Mouse (Mus musculus): ENCODE data around the gene Bcan.

Bcan gene

DNA sequence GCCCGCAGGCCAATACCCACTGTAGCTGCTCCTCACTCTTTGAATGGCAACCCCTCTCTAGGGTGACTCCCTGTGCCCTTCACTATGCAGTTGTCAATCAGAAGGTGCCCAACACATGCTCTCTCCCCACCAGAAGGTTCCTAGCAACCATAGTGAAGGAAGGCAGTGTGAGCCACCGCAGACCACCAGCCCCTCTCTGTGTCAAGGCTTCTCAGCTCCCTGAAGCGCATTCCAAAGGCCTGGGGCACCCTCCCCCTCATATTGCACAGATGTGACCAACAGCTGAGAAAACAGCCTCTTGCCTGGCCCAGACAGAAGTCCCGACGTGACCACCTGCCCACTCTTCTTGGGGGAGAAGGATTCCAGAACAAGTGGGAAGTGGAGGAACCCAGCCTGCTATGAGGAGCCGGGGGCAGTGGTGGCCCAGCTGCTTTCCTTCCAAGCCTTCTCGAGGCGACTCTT, 27.8 kb downstream of the Bcan start:
- no peak for DNase-seq (ENCODE audit: low read depth, low spot score)

DNA sequence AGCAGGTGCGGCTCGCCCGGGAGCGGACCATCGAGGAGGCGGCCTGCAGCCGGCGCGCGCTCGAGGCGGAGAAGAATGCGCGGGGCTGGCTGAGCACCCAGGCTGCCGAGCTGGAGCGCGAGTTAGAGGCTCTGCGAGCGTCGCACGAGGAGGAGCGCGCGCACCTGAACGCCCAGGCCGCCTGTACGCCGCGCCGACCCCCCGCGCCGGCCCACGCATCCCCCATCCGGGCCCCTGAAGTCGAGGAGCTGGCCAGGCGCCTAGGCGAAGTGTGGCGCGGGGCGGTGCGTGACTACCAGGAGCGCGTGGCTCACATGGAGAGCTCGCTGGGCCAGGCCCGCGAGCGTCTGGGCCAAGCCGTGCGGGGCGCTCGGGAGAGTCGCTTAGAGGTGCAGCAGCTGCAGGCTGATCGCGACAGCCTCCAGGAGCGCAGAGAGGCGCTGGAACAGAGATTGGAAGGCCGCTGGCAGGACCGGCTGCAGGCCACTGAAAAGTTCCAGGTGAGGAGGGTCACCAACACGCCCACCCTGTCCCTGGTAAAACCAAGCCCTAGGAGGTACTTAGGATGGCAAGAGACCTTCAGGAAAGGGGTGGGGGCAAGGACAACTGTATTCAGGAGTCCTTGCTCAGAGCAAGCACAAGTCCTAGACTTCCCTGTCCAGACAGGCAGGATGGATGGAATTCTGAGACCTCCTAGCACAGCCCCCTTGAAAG, 28.4 kb downstream of the Bcan start:
- DNase-seq (ENCODE audit: low read depth, low spot score) = no peak

DNA sequence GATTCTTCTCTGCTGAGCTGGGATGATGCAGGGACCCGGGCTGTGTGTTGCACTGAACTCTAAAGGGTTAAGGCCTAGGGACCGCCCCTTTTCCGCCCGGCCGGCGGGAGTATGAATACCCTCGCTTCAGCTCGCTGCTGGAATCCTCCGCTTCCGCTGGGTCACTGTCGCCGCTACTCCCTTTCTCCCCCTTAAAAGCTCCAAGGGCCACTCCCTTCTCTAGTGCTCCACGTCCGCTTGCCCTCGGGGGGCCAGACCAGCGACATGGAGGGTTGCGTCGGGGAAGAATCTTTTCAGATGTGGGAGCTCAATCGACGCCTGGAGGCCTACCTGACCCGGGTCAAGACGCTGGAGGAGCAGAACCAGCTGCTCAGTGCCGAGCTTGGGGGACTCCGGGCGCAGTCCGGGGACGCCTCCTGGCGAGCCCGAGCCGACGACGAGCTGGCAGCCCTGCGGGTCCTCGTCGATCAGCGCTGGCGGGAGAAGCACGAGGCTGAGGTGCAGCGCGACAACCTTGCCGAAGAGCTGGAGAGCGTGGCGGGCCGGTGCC, 29.0 kb downstream of the Bcan start, which contains the start of gene Nes:
Gene Nes, plus strand, starts transcription at position 140 of the 550 bp plus-strand sequence.
- no peak for DNase-seq (ENCODE audit: low read depth, low spot score)

DNA sequence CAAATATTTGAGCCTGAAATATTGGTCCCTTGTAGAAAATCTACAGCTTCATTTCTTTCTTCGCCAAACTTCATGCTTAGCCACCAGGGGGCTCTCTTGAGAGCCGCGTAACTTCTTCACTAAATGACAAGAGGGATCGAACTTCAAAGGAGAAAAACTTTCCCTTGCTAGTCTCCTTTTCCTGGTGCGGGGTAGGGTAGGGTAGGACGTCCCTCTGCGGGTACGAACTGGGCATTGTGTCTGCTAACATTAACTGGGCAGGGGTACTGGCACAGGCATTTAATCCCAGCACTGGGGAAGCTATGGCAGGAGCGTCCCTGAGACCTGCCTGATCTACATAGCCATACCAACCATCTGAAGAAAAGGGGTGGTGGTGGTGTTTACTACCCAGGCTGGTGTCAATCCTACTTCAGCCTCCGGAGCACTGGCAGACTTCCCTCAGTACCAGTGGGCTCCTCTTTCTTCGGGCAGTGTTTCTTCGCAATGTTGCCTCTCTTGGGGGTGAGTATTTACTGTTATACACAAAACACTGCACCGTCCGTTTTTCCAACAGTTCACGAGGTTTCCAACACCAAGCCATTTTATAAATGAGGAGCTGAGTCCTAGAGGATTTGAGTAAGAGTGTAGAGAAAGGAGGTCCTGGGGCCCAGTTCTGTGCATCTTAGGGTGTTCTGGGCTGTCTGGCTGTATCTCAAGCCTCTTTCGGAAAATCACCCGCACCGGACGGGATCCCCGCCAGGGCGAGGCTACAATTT, 29.7 kb downstream of the Bcan start:
- DNase-seq (ENCODE audit: low read depth, low spot score) = no peak

DNA sequence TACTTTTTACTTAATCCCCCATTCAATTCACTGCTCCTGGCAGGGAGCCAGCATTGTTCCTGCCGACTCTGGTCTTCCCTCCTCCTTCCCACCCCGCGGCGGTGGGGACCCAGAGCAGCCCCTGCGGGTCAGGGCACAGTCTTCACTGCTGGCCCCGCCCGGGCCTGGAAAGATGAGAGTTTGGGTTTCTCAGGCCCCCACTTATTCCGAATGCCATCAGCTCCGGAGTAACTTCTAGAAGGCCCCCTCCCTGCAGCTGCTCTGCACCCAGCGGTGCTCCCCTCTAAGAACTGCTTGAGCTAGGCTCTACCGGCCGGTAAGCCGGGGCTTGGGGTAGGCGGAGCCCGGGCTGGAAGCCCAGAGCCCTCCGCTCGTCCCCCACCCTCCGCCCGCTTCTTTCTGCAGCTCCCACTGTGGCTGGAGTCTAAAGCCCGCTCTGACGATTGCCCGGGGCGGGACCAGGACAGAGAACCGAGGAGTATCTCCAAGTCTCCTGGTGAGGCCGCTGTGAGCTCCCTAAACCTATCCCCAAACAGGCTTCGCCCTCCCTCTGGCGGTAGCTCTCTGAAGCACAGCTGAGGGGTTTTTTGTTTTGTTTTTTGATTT, 39.3 kb downstream of the Bcan start:
- DNase-seq (ENCODE audit: low read depth, low spot score) = no peak

DNA sequence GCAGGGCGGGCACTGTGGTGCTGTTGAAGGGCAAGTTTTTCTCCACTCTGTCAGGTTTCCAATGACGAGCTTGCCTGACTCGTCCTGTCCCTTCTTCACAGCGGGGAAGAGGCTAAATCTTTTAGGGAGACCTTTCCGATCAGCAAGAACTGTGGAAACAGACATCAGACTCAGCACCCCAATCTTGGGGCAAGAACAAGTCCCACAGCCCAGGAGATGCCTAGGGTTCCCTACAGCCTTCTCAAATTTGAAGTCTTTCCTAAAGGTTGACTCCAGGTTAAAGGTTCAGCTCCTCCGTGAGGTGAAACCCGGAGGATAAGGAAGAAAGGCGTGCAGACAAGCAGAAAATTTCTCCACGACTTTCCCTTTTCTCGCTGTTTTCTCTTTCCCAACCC, 39.8 kb downstream of the Bcan start:
- no peak for DNase-seq (ENCODE audit: low read depth, low spot score)

DNA sequence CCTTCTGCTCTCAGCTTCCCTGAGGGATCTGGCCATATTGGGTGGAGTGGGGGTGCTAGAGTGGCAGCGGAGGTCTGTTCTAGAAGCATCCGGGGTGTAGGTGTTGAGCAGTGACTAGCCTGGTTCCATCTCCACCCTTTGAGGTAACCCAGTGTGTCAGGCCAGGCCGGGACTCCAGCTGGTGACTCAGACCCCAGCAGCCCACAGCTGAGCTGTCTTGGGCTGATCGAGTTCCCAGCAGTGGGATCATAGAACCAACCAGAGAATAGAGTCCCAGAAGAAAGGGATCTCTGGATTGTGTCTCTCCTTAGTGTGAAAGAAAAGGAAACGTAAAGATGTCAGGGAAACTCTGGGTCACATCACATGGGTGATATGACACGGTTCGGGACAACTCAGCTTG, 40.7 kb downstream of the Bcan start:
- no peak for DNase-seq (ENCODE audit: low read depth, low spot score)

DNA sequence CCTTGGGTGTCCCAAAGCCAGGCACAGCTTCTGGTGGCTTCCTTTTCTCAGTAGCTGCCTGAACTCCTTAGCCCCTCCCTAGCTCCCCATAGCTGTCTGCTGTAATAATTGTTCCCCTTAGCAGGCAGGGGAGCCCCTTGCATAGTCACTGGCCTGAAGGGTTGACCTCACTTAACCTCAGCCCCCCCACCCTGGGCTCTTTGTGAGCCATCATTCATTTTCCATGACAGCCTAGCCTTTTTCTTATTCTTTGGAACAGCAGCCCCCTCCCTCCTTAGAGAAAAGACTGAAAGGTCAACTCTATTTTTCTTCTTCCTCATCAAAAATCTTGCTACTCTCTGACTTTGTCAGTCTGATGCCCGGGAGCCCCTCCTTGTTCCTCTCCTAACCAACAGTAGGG, 41.1 kb downstream of the Bcan start:
- DNase-seq (ENCODE audit: low read depth, low spot score) = no peak

DNA sequence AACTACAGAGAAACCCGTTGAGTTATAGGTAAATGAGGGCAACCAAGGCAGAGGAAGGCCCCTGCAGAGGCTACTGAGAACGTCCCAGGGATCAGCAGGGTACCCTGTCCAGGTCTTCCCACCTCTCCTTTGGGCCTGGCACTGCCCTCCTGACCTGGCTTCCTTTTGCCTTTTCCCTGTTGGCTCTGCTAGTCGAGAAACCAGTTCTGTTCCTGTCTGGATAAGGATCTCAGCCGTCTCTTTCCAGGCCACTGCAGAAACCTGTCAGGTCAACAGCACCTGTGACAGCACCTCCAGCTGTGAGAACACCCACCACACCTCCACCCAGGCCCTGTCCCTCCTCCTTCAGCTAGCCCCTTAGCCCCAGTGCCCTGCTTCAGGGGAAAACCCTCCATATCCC, 41.6 kb downstream of the Bcan start:
- no peak for DNase-seq (ENCODE audit: low read depth, low spot score)

DNA sequence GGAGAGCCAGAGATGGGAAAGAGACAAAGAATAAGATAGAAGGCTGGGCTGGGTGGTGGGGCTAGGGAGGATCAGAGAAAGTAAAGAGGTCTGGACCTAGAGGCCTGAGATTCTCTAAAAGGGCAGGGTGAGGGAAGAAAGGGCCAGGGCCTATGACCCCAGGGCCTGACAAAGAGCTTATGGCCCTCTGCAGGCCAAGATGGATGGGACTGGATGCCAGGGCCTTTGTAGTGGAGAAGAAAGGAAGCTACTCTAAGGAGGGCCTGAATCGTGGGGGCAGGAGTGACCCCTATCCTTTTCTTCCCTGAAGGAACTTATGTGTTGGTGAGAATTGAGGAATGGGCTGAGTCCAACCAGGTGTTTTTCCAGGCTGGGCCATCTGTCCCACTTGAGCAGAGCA, 42.0 kb downstream of the Bcan start:
- DNase-seq (ENCODE audit: low read depth, low spot score) = no peak

DNA sequence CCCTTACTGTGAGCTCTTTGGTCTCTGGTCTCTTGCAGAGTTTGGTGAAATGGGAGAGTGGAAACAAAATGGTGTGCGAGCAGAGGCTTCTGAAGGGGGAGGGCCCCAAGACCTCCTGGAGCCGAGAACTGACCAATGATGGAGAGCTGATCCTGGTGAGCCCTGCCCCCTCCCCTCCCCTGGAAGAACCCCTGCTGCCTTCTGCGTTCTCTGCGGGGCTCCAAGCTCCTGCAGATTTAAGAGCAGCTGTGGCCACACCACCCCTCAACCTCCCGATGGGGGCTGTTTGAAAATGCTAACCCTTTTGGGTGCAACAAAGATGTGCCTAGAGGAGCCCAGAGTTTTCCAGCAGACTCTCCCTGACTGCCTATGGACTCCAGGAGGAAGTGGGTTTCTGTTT, 47.6 kb downstream of the Bcan start:
- DNase-seq (ENCODE audit: low read depth, low spot score) = no peak

DNA sequence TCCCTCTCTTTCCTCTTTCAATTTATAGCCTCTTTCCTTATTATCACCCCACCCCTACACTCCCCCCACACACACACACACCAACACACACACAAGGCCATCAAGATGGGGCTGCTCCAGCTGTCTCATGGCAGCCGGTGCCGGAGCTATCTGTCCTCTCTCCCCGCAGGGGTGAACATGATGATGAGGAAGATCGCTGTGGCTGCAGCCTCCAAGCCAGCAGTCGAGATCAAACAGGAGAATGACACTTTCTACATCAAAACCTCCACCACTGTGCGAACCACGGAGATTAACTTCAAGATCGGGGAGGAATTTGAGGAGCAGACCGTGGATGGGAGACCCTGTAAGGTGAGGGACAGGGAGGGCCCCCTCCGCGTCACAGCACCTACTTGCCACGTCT, 48.1 kb downstream of the Bcan start:
- no peak for DNase-seq (ENCODE audit: low read depth, low spot score)

DNA sequence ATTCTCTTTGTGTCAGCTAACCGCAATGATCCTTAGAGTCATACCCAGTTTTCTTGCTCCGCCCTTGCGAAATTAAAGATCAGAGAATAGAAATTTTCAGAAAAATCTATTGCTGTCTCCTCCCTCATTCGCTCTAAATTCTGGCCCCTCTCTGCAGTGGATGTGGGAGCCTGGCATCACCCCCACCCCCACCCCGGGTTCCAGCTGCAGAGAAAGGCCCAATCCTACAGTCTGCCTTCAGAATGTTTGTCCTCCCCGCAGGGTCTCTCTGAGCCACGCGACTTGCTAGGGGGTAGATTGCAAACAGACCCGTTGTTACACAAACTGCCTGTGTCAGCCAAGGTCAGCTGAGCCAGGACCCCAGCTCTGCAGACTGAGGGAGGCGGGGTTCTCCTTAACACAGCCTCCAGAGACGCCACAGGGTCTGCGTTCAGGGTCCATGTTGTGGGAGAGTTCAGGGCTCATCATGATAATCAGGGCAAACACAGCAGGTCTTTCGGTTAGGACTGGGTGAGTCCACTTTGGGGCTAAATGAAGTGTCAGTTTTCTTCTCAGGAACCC, 50.0 kb downstream of the Bcan start:
- DNase-seq (ENCODE audit: low read depth, low spot score) = no peak

DNA sequence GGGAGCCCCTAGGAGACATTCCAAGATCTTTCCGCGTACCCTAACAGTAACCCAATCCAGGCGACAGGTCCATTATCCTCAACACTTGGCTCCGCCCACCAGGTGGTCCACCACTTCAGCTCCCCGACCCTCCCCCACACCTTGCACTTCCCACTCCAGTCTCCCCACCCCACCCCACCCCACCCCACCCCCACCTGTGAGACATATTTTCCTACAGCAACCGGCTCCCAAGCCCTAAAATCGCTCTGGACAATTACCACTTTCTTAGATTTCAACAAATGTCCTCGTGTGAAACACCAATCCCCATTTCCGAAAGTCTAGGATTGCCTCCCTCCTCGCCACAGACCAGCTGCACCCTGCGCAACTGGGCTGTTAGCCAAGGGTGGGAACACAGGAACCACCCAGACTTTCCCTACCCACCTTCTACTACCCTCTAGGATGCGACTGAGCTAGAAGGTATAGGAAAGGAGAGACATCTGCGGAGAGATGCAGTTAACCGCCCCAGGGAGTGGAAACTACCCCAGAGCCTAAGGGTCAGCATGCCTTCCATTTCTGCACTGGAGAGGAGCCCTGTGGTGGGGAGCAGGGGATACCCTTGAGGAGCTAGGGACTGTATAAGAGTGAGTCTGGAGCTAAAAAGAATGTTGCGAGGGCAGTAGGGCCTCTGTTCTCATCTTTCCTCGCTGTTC, 50.6 kb downstream of the Bcan start:
- no peak for DNase-seq (ENCODE audit: low read depth, low spot score)

DNA sequence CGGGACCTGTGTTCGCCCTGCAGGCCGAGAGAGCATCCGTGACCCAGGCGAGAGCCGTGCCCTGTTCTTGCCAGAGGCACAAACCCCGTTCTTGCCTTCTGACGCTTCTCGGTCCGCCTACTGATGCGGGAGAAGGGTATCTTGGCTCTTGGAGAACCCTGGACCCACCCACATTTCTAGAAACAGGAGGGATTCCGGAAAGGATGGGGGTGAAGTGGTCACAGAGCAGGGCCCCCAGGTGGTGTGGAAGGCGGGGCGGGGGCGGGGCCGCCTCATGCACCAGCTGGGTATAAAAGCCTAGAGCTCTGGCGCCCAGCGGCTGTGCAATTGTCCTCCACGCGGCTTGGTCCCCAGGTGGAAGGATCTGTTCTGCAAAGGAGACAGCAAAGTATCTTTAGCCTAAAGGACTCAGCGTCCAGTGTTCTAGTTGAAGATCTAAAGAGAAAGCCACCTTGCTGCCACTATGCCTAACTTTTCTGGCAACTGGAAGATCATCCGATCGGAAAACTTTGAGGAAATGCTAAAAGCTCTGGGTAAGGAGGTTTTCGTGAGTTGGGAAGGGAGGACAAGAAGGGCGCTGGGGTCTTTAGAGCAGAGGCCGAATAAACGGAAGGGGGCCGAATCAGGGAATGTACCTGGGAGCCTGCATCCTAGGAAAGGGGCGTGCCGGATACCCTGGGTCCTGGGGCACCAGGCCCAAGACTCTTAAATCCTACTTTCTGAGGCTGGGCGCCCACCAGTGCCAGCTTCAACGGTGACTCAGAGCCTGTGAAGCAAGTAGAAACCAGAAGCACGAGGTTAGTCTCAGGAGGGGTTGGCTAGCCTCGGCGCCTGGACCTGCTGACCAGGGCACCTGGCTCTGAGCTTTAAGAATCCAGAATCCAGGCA, 51.4 kb downstream of the Bcan start, which contains the start of gene Crabp2:
Gene Crabp2, plus strand, starts transcription at position 289 of the 888 bp plus-strand sequence.
- DNase-seq (ENCODE audit: low read depth, low spot score) = no peak

DNA sequence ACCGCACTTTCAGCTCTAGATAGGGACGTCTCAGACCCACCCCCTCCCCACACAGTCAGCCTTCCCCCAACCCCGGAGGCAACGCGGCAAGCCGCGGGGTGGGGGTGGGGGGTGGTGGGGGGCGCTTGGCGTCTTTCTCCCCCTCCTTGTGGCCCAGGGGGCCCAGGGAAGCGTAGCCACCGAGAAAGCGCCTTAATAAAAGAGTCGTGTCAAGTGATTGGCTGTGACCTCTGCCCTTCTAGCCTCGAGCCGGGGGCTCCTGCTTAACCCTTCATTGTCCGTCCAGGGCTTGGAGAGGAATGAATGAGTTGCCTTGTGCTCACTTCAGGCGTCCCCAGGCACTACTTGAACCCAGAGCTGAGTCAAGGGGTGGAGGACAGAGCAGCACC, 52.2 kb downstream of the Bcan start:
- DNase-seq (ENCODE audit: low read depth, low spot score) = no peak

DNA sequence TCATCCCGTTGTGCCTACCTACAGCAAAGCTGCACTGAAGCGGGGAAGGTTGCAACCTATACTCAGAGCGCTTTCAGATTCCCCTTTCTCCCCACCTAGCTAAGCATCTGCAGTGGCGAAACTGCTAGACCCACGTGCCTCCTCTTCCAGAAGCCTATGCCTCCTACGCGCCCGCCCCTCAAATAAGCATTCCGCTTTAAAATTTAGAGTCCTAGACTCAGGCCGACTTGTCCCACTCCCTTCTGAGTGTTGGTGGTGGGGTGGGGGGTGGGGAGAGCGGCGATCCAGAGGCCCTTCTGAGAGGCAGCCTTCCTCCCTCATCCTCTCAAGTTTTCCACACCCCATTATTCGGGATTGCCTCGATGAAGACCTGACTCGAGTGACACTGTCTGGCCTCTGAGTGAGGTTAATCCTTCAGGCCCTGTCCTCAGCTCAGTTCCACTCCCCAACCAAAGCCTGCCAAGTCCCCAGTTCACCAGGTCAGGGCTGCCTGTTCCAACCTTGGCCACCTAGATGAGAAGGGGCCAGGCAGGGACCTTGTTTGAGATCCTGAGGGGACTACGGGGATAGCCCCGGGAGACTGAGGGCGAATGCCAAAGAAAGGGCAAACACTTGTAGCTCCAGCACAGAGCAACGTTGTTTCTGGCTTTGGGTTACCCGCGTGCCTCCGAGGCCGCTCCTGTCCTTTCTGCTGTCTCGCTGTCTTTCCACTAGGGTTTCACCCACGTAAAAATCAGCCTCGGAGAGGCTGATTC, 52.8 kb downstream of the Bcan start:
- no peak for DNase-seq (ENCODE audit: low read depth, low spot score)

DNA sequence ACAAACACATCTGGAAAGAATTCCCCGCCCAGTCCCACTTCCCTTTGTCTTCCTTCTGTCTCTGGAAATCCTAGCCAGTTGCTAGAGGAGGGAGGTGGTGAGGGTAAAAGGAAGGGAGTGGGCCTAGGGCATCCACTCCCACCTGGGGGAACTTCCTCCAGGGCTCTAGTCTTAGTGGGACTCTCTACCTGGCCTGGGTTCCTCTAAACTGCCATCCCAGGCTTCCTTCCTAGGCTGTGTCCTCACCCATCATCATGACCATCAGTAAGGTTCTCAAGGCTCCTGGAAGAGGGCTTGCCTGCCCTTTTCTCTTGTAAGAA, 53.5 kb downstream of the Bcan start:
- DNase-seq (ENCODE audit: low read depth, low spot score) = no peak

DNA sequence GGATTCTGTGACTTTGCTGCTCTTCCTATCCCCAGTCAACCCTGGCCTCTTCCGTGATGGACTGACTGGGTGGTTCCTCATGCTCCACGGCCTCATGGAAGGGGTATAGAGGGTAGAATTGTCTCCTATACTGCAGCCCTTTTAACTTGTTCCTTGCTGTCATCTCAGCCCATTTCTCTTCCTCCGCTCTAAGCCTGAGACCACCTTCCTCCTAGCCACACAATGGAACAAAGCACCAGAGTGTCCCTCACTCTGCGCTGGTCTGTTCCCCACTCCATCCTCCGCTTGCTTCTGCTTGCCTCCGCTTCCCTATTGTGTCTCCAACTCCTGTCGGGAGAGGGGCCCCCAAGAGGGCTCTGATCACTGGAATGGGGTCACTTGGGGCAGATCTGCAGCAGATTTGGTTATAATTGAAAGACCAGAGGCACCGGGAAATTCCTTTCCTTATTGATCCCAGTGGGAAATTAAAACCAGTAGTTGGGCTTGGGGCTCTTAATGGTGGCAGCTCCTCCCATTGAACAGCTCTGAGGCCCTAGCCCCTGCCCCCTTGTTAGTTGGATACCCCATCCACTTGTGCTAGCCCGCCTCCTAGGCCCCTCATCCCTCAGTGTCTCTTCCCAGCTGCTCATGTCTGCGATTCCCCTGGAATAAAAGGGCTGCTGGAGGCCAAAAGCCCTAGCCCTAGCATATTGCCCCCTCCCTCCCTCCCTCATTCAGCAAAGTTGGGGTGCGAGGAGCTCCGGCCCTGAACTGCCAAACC, 54.1 kb downstream of the Bcan start:
- DNase-seq (ENCODE audit: low read depth, low spot score) = no peak
